Mouse (Mus musculus) hindbrain, embryonic 12.5 days (tissue): ENCODE measurements at regions not wholly inside any gene's neighbourhood (a gene's known extent, or its start where the extent isn't known, plus 50 kb on each side); places are given as distances from the start of the nearest gene placed in this dataset.
"Not testable (repeated sequence)": the region's sequence is repeated elsewhere in the genome, so short reads cannot be mapped to it uniquely, and the experiment has no call there.

Experiments used
- ATAC-seq: fragments of 200-750 bp; cut with Nextera tagmentation; 2 replicates; pipeline ENCODE4 v1.8.0; 2017; ENCODE audit warnings: moderate TSS enrichment; ENCODE audit not compliant: low FRiP score
- H3K27ac ChIP-seq: fragments of 300-500 bp; sonication (generic); 2 replicates; pipeline ENCODE4 v1.5.1; 2016; ENCODE audit warnings: mild to moderate bottlenecking
- H3K27me3 ChIP-seq: fragments of 300-500 bp; sonication (generic); 2 replicates; pipeline ENCODE4 v1.6.1; 2016; ENCODE audit warnings: mild to moderate bottlenecking
- H3K36me3 ChIP-seq: fragments of 300-500 bp; sonication (generic); 2 replicates; pipeline ENCODE4 v1.6.1; 2016; ENCODE audit warnings: mild to moderate bottlenecking
- H3K4me1 ChIP-seq: fragments of 300-500 bp; sonication (generic); 2 replicates; pipeline ENCODE4 v1.6.1; 2016
- H3K4me2 ChIP-seq: fragments of 300-500 bp; sonication (generic); replicated peaks from 2 replicates; pipeline ENCODE4 v1.6.1; 2016; ENCODE audit warnings: mild to moderate bottlenecking
- H3K4me3 ChIP-seq: fragments of 300-500 bp; sonication (generic); 2 replicates; pipeline ENCODE4 v1.5.1; 2016; ENCODE audit warnings: mild to moderate bottlenecking
- H3K9ac ChIP-seq: fragments of 300-500 bp; sonication (generic); 2 replicates; pipeline ENCODE4 v1.6.1; 2016; ENCODE audit warnings: mild to moderate bottlenecking, moderate library complexity
- H3K9me3 ChIP-seq: fragments of 300-500 bp; sonication (generic); replicated peaks from 2 replicates; pipeline ENCODE4 v1.6.1; 2016; ENCODE audit warnings: mild to moderate bottlenecking
- WGBS: fragments of 180-500 bp; shearing (Covaris S2); methylation state at CpG from one replicate; pipeline ENCODE4 v1.1.7; 2016; 5-methylcytosine and 5-hydroxymethylcytosine counted together

- Histone ChIP-seq H3K36me3 (no peaks in the 10 kb centered on the region), H3K27ac (no peak overlapping the region), H3K4me3 (no peak overlapping the region), H3K9ac (no peak overlapping the region), H3K4me1 (peaks cover 6% of the 10 kb centered on the region), H3K9me3 (no peaks in the 10 kb centered on the region), H3K27me3 (no peaks in the 10 kb centered on the region), H3K4me2 (no peak overlapping the region)
- no peak for ATAC-seq
- 90% methylated on average over 8 of the region's 8 CpGs for WGBS
These were observed 134.3 kb downstream of the Dll1 start for GRCm38 (mm10) chr17:15242356-15242755.

- H3K36me3 ChIP-seq: no peaks in the 10 kb centered on the region
- WGBS: 91% methylated on average over 1 of the region's 1 CpGs
- no peak overlapping the region for H3K4me2 ChIP-seq
- H3K4me3 ChIP-seq: no peak overlapping the region
- no peak overlapping the region for H3K27ac ChIP-seq
- H3K4me1 ChIP-seq: no peaks in the 10 kb centered on the region
- no peak for ATAC-seq
- no peaks in the 10 kb centered on the region for H3K9me3 ChIP-seq
- no peaks in the 10 kb centered on the region for H3K27me3 ChIP-seq
- H3K9ac ChIP-seq: no peak overlapping the region
These were observed 135.2 kb downstream of the Dll1 start for GRCm38 (mm10) chr17:15241491-15241890.

GRCm38 (mm10) chr17:15240641-15241040, 136.0 kb downstream of the Dll1 start:
- not testable (repeated sequence) for H3K4me2 ChIP-seq, H3K4me1 ChIP-seq, H3K9ac ChIP-seq, H3K36me3 ChIP-seq, H3K4me3 ChIP-seq, ATAC-seq, H3K27ac ChIP-seq, H3K27me3 ChIP-seq, H3K9me3 ChIP-seq
- 78% methylated on average over 12 of the region's 12 CpGs for WGBS

DNA sequence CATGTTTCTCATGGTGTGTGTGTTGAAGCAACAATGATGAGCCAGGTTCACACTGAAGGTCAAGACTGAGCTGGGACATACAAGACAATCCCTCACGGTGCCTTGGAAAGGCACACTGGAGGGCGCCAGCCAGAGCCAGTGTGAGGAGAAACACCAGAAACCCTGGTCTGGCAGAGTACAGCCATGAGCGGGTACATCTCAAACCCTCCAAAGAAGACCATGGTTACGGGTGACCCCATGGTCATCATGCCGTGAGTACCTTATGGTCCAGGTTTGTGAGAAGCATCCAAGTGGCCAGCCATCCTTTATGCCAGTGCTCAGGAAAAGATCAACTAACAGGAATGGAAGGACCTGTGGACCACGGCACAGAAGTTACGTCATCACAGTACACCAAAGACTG, 136.7 kb downstream of the Dll1 start:
- Histone ChIP-seq H3K4me1 (no peaks in the 10 kb centered on the region), H3K27me3 (no peaks in the 10 kb centered on the region), H3K9ac (no peak overlapping the region), H3K36me3 (no peaks in the 10 kb centered on the region), H3K4me3 (no peak overlapping the region), H3K4me2 (no peak overlapping the region), H3K9me3 (no peaks in the 10 kb centered on the region), H3K27ac (no peak overlapping the region)
- ATAC-seq: no peak
- WGBS: 94% methylated on average over 7 of the region's 7 CpGs

DNA sequence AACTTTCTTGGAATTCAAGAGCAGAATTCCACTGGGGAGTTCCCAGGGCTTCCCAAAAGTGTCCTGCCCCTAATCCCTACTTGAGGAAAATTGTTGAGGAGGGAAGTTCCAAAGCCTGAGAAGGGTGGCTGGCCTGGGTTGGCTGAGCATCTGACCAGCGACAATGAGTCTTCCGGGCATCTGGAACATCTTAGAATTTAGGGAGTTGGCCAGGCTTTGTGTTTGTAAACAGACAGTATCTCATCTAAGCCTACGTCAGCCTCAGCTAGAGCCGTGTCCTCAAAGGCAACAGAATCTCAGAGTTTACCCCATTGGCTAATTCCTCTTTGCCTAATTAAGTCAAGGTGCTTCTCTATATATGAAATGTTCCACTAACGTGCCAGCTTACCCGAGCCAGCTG, 141.6 kb downstream of the Dll1 start:
- no peaks in the 10 kb centered on the region for H3K36me3 ChIP-seq
- no peaks in the 10 kb centered on the region for H3K9me3 ChIP-seq
- 82% methylated on average over 6 of the region's 6 CpGs for WGBS
- ATAC-seq: no peak
- no peak overlapping the region for H3K4me3 ChIP-seq
- H3K9ac ChIP-seq: no peak overlapping the region
- H3K4me1 ChIP-seq: no peaks in the 10 kb centered on the region
- no peak overlapping the region for H3K4me2 ChIP-seq
- no peak overlapping the region for H3K27ac ChIP-seq
- H3K27me3 ChIP-seq: no peaks in the 10 kb centered on the region

GRCm38 (mm10) chr17:15231175-15231574, 145.5 kb downstream of the Dll1 start:
- 83% methylated on average over 5 of the region's 5 CpGs for WGBS
- no peak for ATAC-seq
- Histone ChIP-seq H3K4me1 (no peaks in the 10 kb centered on the region), H3K9me3 (no peaks in the 10 kb centered on the region), H3K36me3 (no peaks in the 10 kb centered on the region), H3K4me3 (no peak overlapping the region), H3K9ac (no peak overlapping the region), H3K4me2 (no peak overlapping the region), H3K27ac (no peak overlapping the region), H3K27me3 (no peaks in the 10 kb centered on the region)

GRCm38 (mm10) chr17:15229159-15229558, 147.5 kb downstream of the Dll1 start:
- 74% methylated on average over 6 of the region's 6 CpGs for whole genome bisulfite sequencing
- no peak for ATAC-seq
- no peaks in the 10 kb centered on the region for H3K9me3 ChIP-seq

DNA sequence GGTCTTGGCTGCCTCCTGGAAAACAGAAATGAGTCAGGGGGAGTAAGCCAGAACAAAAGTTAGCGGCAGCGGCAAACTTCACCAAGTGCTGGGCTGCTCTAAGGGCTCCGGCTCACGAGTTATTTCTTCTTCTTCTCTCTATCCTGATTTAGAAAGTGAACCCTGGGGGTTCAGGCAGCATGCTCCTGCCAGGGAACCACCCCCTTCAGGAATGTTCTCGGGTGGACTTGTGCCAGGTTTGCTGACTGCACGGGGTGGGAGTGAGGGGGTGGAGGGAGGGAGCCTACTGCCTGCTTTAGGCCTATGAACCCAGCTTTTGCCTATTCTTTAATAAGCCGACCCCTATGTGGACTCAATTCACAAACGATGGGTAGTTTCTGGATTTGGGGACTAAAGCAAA, 148.6 kb downstream of the Dll1 start:
- no peak overlapping the region for H3K4me3 ChIP-seq
- H3K4me2 ChIP-seq: no peak overlapping the region
- H3K36me3 ChIP-seq: no peaks in the 10 kb centered on the region
- H3K27ac ChIP-seq: no peak overlapping the region
- H3K9ac ChIP-seq: no peak overlapping the region
- H3K9me3 ChIP-seq: no peaks in the 10 kb centered on the region
- ATAC-seq: no peak
- no peaks in the 10 kb centered on the region for H3K4me1 ChIP-seq
- no peaks in the 10 kb centered on the region for H3K27me3 ChIP-seq
- WGBS: 88% methylated on average over 8 of the region's 8 CpGs

More at GRCm38 (mm10) chr17:15229159-15229558, 147.5 kb downstream of the Dll1 start:
- H3K4me1 ChIP-seq: no peaks in the 10 kb centered on the region
- H3K4me3 ChIP-seq: no peak overlapping the region
- no peak overlapping the region for H3K9ac ChIP-seq
- H3K36me3 ChIP-seq: no peaks in the 10 kb centered on the region
- H3K4me2 ChIP-seq: no peak overlapping the region
- no peaks in the 10 kb centered on the region for H3K27me3 ChIP-seq
- H3K27ac ChIP-seq: no peak overlapping the region

DNA sequence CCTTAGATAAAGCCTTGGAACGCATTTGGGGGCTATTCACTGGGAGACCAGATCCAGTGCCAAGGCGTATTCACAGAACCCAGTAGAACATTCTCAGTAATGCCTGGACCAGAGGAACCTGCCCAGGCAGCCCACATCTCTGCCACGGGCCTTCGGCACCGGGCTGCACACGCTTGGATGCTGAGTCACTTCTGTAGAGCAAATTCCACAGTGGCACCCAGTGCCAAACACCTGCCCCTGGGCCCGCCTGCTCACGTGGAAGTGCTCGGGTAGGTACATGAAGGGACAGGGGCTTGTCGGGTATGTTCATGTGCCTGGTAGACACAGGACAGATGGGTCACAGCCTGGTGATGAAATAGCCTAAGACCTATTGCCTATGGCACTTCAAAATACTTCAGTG, 152.8 kb downstream of the Dll1 start:
- no peaks in the 10 kb centered on the region for H3K36me3 ChIP-seq
- no peaks in the 10 kb centered on the region for H3K4me1 ChIP-seq
- 98% methylated on average over 10 of the region's 10 CpGs for WGBS
- H3K9ac ChIP-seq: no peak overlapping the region
- H3K27me3 ChIP-seq: no peaks in the 10 kb centered on the region
- no peak overlapping the region for H3K4me2 ChIP-seq
- no peak for ATAC-seq
- no peak overlapping the region for H3K4me3 ChIP-seq
- H3K27ac ChIP-seq: no peak overlapping the region
- H3K9me3 ChIP-seq: no peaks in the 10 kb centered on the region

DNA sequence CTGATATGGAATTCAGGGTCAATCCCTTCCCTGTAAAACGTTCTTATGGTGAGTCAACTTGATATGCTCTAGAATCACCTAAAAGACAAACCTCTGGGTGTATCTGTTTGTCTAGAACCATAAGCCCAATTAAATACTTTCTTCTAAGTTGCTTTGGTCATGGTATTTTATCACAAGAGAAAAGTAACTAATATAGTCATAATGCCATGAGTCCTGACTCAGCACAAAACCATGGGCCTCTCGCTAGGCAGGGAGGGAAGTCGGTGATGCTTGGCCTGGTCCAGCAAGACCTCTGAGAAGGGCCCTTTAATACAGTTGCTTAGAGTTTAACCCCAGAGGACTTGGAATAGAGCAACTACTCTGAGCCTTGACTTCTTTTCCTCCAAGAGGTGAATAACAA, 153.7 kb downstream of the Dll1 start:
- Histone ChIP-seq H3K4me3 (no peak overlapping the region), H3K9ac (no peak overlapping the region), H3K27ac (no peak overlapping the region), H3K36me3 (no peaks in the 10 kb centered on the region), H3K27me3 (no peaks in the 10 kb centered on the region), H3K4me2 (no peak overlapping the region), H3K4me1 (no peaks in the 10 kb centered on the region), H3K9me3 (no peaks in the 10 kb centered on the region)
- 89% methylated on average over 3 of the region's 3 CpGs for WGBS
- ATAC-seq: no peak

- Histone ChIP-seq H3K4me3 (no peak overlapping the region), H3K27ac (no peak overlapping the region), H3K4me2 (no peak overlapping the region), H3K27me3 (no peaks in the 10 kb centered on the region), H3K4me1 (no peaks in the 10 kb centered on the region), H3K36me3 (no peaks in the 10 kb centered on the region), H3K9me3 (no peaks in the 10 kb centered on the region), H3K9ac (no peak overlapping the region)
- WGBS: 100% methylated on average over 1 of the region's 1 CpGs
- no peak for ATAC-seq
These were observed 162.5 kb downstream of the Dll1 start for GRCm38 (mm10) chr17:15214157-15214685.

GRCm38 (mm10) chr17:15208808-15209173, 167.5 kb upstream of the Gm3448 start:
- 43% methylated on average over 3 of the region's 3 CpGs for WGBS
- Histone ChIP-seq H3K4me2 (peak overlapping the region; percentile 51), H3K27ac (peak overlapping the region; percentile 83), H3K36me3 (no peaks in the 10 kb centered on the region), H3K4me3 (peak overlapping the region; percentile 26), H3K9me3 (no peaks in the 10 kb centered on the region), H3K27me3 (0 out of 2 replicates have a peak, but pooled peaks cover under 1% of the 10 kb centered on the region), H3K9ac (0 out of 2 replicates have a peak overlapping the region, but pooled peaks have one; percentile 33), H3K4me1 (peaks cover 16% of the 10 kb centered on the region)
- ATAC-seq: peak; percentile 30

GRCm38 (mm10) chr17:15208030-15208807, 166.9 kb upstream of the Gm3448 start:
- H3K27me3 ChIP-seq: 0 out of 2 replicates have a peak, but pooled peaks cover 5% of the 10 kb centered on the region
- peak overlapping the region; percentile 26 for H3K4me3 ChIP-seq
- no peaks in the 10 kb centered on the region for H3K36me3 ChIP-seq
- peak overlapping the region; percentile 83 for H3K27ac ChIP-seq
- WGBS: 3% methylated on average over 19 of the region's 19 CpGs
- H3K4me2 ChIP-seq: peak overlapping the region; percentile 51
- H3K4me1 ChIP-seq: peaks cover 16% of the 10 kb centered on the region
- H3K9ac ChIP-seq: peak overlapping the region; percentile 33; the same call in 1 of the 2 replicates
- ATAC-seq: peak; percentile 83
- H3K9me3 ChIP-seq: no peaks in the 10 kb centered on the region
